Mouse (Mus musculus) stomach, embryonic 14.5 days (tissue): ENCODE data around the gene Gm17660. TPM values are rescaled to one million over a fixed set of nuclear protein-coding genes. Genes with fewer than 3 reads are reported as not detected.
"Not testable (repeated sequence)": the region's sequence is repeated elsewhere in the genome, so short reads cannot be mapped to it uniquely, and the experiment has no call there.

Experiments used
- ATAC-seq: fragments of 200-750 bp; cut with Nextera tagmentation; 2 replicates; pipeline ENCODE4 v1.8.0; 2017; ENCODE audit warnings: low read depth, moderate TSS enrichment; ENCODE audit not compliant: insufficient number of reproducible peaks, insufficient read depth, low FRiP score
- H3K27ac ChIP-seq: fragments of 300-500 bp; sonication (generic); 2 replicates; pipeline ENCODE4 v1.5.1; 2014; ENCODE audit warnings: mild to moderate bottlenecking, low read length, moderate library complexity, mixed read lengths
- H3K27me3 ChIP-seq: fragments of 300-500 bp; sonication (generic); 2 replicates; pipeline ENCODE4 v1.6.1; 2014; ENCODE audit warnings: low read length, control low read depth, mixed read lengths; ENCODE audit not compliant: control insufficient read depth, insufficient read depth
- H3K36me3 ChIP-seq: fragments of 300-500 bp; sonication (generic); 2 replicates; pipeline ENCODE4 v1.6.1; 2014; ENCODE audit warnings: mild to moderate bottlenecking, control low read depth, low read length, moderate library complexity, mixed read lengths; ENCODE audit not compliant: control insufficient read depth, insufficient read depth
- H3K4me1 ChIP-seq: fragments of 300-500 bp; sonication (generic); 2 replicates; pipeline ENCODE4 v1.6.1; 2014; ENCODE audit warnings: low read length, control low read depth, mixed read lengths; ENCODE audit not compliant: control insufficient read depth, insufficient read depth
- H3K4me2 ChIP-seq: fragments of 300-500 bp; sonication (generic); replicated peaks from 2 replicates; pipeline ENCODE4 v1.6.1; 2014; ENCODE audit warnings: low read depth, low read length, control low read depth
- H3K4me3 ChIP-seq: fragments of 300-500 bp; sonication (generic); 2 replicates; pipeline ENCODE4 v1.5.1; 2014; ENCODE audit warnings: low read depth, low read length, control low read depth
- H3K9ac ChIP-seq: fragments of 300-500 bp; sonication (generic); replicated peaks from 2 replicates; pipeline ENCODE4 v1.6.1; 2014; ENCODE audit warnings: low read depth, mild to moderate bottlenecking, control low read depth, low read length, moderate library complexity, mixed read lengths
- H3K9me3 ChIP-seq: fragments of 300-500 bp; sonication (generic); 2 replicates; pipeline ENCODE4 v1.6.1; 2016; ENCODE audit warnings: low read depth, low read length, control low read depth; ENCODE audit not compliant: control insufficient read depth
- WGBS: fragments of 180-500 bp; shearing (Covaris S2); extraction: QIAGEN DNeasy Blood & Tissue Kit; methylation state at CpG from one replicate; pipeline ENCODE4 v1.1.7; 2014; 5-methylcytosine and 5-hydroxymethylcytosine counted together
- microRNA-seq: library from miRNA; unstranded; fragments of <30 nt; microRNA quantifications from one replicate; pipeline ENCODE4, GENCODE M21; 2016
- polyA plus RNA-seq: library from polyadenylated mRNA; unstranded; fragments of >200 nt; fragmentation: Nextera tagmentation; extraction: Ambion mirVana; gene quantifications from 2 replicates; pipeline ENCODE4 v1.2.1, GENCODE M21; 2014

The Gm17660 gene
- polyA plus RNA-seq, 1 experiment from 2014 or later = not detected

DNA sequence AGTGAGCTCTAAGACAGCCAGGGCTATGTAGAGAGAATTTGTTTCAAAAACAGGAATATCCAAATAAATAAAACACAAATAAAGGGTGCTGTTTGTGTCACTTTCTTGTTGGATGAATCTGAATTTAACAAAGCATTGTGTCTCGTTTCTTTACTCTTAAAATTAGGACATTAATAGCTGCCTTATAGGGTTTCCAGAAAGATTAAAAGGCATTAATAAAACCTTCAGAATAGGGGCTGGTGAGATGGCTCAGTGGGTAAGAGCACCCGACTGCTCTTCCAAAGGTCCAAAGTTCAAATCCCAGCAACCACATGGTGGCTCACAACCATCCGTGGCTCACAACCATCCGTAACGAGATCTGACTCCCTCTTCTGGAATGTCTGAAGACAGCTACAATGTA lies 53.2 kb downstream of the Gm17660 start:
- H3K9ac ChIP-seq, H3K9me3 ChIP-seq, H3K36me3 ChIP-seq, H3K27ac ChIP-seq, H3K27me3 ChIP-seq, ATAC-seq, H3K4me2 ChIP-seq, H3K4me3 ChIP-seq: not testable (repeated sequence)
- WGBS = 78% methylated on average over 5 of the region's 5 CpGs
- peaks cover 18% of the 10 kb centered on the region; the same call in 1 of the 2 replicates for H3K4me1 ChIP-seq

DNA sequence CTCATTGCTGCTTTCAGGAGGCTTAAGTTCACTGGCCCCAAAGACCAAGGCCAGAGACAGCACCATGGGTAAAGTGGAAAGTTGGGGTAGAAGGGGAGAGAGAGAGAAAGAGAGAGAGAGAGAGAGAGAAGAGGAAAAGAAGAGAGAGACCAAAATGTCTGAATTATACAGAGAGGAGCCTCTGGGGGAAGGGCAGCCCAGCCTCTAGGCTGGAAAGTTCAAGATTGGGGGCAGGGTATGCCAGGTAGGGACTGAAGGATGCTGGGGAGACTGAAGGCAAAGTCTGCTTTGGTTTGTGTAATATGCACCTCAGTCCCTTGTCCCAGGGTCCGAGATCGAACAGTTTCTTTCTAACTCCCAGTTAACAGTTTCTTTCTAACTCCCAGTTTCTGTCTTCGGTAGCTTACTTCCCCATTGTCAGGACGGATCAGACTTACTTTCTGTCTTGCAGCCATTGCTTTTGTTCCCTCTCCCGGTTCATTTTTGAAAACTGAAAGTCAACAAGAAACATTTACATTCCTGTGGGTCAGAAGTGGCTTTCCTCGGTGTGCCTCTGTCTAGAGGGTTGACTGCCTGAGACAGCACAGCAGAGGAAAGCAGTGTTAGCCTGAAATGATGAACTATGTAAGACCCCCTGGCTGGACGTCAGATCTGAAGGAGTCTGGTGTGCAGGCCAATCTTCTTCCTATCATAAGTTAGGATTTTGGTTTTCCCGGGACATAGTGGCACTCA lies 54.0 kb downstream of the Gm17660 start:
- H3K9me3 ChIP-seq = no peaks in the 10 kb centered on the region
- no peak overlapping the region for H3K27ac ChIP-seq
- no peak overlapping the region for H3K4me2 ChIP-seq
- no peak overlapping the region for H3K4me3 ChIP-seq
- no peak for ATAC-seq
- 64% methylated on average over 8 of the region's 8 CpGs for WGBS
- no peaks in the 10 kb centered on the region for H3K27me3 ChIP-seq
- H3K9ac ChIP-seq = no peak overlapping the region
- H3K36me3 ChIP-seq = no peaks in the 10 kb centered on the region
- peaks cover 18% of the 10 kb centered on the region; the same call in 1 of the 2 replicates for H3K4me1 ChIP-seq

DNA sequence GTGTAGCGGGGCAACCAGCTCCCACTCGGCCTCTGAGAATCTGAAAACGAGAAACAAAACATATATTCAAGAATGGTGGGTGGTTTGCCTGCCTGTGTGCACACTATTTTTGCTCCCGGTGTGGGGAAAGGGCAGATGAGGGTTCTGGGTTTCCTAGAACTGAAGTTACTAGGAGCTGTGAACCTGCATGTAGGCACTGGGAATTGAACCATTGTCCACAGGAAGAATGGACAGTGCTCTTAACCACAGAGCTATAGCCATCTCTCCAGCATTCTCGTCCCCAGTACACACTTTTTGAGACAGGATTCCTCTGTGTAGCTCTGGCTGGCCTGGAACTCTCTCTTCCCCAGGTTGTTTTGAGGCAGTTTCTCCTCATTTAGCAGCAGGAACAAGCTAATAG lies 54.9 kb downstream of the Gm17660 start:
- peak overlapping the region; percentile 78 for H3K4me2 ChIP-seq
- no peaks in the 10 kb centered on the region for H3K27me3 ChIP-seq
- no peak for ATAC-seq
- H3K27ac ChIP-seq = peak overlapping the region; percentile 88; the same call in 1 of the 2 replicates
- peaks cover 18% of the 10 kb centered on the region; the same call in 1 of the 2 replicates for H3K4me1 ChIP-seq
- H3K9ac ChIP-seq = no peak overlapping the region
- peaks cover 5% of the 10 kb centered on the region for H3K36me3 ChIP-seq
- H3K9me3 ChIP-seq = no peaks in the 10 kb centered on the region
- H3K4me3 ChIP-seq = peak overlapping the region; percentile 45; the same call in 1 of the 2 replicates
- WGBS = 43% methylated on average over 5 of the region's 5 CpGs

DNA sequence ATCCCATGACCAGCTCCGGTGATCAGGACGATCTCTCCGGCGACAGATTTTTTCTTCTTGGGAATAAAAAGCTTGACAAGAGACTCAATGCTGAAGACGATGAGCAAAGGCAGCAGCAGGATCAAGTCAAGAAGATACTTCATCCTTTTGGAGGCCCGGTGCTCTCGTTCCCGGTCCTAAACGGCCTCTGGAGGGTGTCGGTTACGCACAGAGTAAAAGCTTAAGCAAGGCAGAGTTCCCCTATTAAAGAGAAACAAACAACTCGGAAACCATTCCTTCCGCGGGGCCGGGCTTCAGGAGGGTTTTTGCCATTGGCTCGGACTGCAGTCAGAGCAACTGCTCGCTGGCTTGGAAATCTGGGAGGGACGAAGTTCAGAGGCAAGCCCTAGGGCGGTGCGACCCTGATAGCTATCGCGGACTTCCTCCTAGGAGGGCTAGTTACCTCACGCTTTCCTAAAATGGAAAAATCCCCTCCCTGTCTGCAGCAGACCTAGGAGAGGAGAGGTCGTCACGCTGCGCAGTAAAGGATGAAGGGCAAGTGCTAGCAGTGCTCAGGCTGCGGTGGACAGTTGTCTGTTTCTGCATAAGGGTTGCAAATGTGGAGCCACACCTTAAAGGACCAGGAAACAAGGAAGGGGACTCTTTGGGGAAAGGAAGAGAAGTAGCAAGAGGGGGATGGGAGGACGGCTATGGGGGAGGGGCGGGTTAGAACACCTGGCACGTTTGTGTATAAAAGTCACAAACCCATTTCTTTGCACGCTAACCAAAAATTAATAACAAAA lies 55.6 kb downstream of the Gm17660 start, which contains the start of gene Hsd17b11:
TSS of gene Hsd17b11 (minus strand) at position 323 of the 782 bp plus-strand sequence.
- Histone ChIP-seq H3K36me3 (peaks cover 9% of the 10 kb centered on the region), H3K4me1 (peaks cover 18% of the 10 kb centered on the region; the same call in 1 of the 2 replicates), H3K9ac (peak within 1 kb of the TSS; percentile 52), H3K4me3 (peak within 1 kb of the TSS; percentile 45), H3K27me3 (no peaks in the 10 kb centered on the region), H3K27ac (peak within 1 kb of the TSS; percentile 88), H3K4me2 (peak within 1 kb of the TSS; percentile 78), H3K9me3 (no peaks in the 10 kb centered on the region)
- WGBS = under 1% methylated on average over 31 of the region's 31 CpGs
- peak; percentile 94 for ATAC-seq

Small RNA genes lying within 50 kb of the gene (microRNA-seq; reads per million reads assigned to microRNA genes)
- 3.1 reads per million, percentile 6 among the genes with 10 or more reads in this experiment for gene Mir5619

Other genes with a start within 250 kb of the Gm17660 start
- 15.0 and 15.8 TPM in 2 replicates for gene Klhl8, start 166.3 kb downstream of the Gm17660 start, polyA plus RNA-seq
- gene Hsd17b13, start 100.2 kb downstream of the Gm17660 start, polyA plus RNA-seq = 0.38 and 0.39 TPM in 2 replicates
- 5.9 and 8.2 TPM in 2 replicates for gene Hsd17b11, start 55.7 kb downstream of the Gm17660 start, polyA plus RNA-seq
- gene Nudt9, start 31.3 kb downstream of the Gm17660 start, polyA plus RNA-seq = 54.8 and 56.9 TPM in 2 replicates
- 300 and 320 TPM in 2 replicates for gene Sparcl1, start 36.1 kb upstream of the Gm17660 start, polyA plus RNA-seq
- gene Dspp, start 93.1 kb upstream of the Gm17660 start, polyA plus RNA-seq = not detected in 2 replicates
- gene Dmp1, start 125.0 kb upstream of the Gm17660 start, polyA plus RNA-seq = 0.68 and 0.70 TPM in 2 replicates
- 0.12 and 0.15 TPM in 2 replicates for gene Ibsp, start 221.6 kb upstream of the Gm17660 start, polyA plus RNA-seq
- gene Mepe, start 247.7 kb upstream of the Gm17660 start, polyA plus RNA-seq = not detected in 2 replicates